In genomic region chr10:25144787-25145761, GRCm38 (mm10) we compare ENCODE assay signal across 10 mouse cellular contexts.
DNase-seq lines count a peak whose midpoint lies in the region; ATAC-seq and TF ChIP-seq lines count a peak whose summit lies in the region.
"Had no signal": no experiment of that assay in that cellular context is flagged by ENCODE, and none has a peak within 500 bp of the region (broad histone marks: within the 10 kb centered on the region; RNA-seq: fewer than 3 reads in every experiment).

No protein-coding gene starts in this region.

- no peak overlapping the region for H3K27ac ChIP-seq in embryonic facial prominence, embryonic 15.5 days (replicated peaks)
- no peak overlapping the region for H3K27ac ChIP-seq in embryonic facial prominence, embryonic 10.5 days (replicated peaks)
- H3K27ac ChIP-seq in liver, embryonic 11.5 days (ENCODE audit: low read depth, low read length), result no peak overlapping the region
- H3K27ac ChIP-seq in liver, postnatal 0 days (ENCODE audit: low read depth), result no peak overlapping the region
- no peak overlapping the region for H3K27ac ChIP-seq in neural tube, embryonic 13.5 days (replicated peaks)

- WGBS in embryonic facial prominence, embryonic 15.5 days, result 70% methylated on average over 18 of the region's 18 CpGs
- 85% methylated on average over 18 of the region's 18 CpGs for WGBS in embryonic facial prominence, embryonic 10.5 days
- 43% methylated on average over 18 of the region's 18 CpGs for WGBS in liver, embryonic 11.5 days
- WGBS in liver, postnatal 0 days (ENCODE audit: insufficient replicate concordance), result 54% methylated on average over 18 of the region's 18 CpGs
- WGBS in neural tube, embryonic 13.5 days, result 70% methylated on average over 18 of the region's 18 CpGs

- H3K4me2 ChIP-seq in embryonic facial prominence, embryonic 15.5 days (replicated peaks), result 0 out of 2 replicates have a peak overlapping the region, but pooled peaks have one; percentile 8
- peak overlapping the region; percentile 52 for H3K4me2 ChIP-seq in liver, embryonic 11.5 days
- H3K4me2 ChIP-seq in liver, postnatal 0 days (ENCODE audit: low read depth, low read length), result no peak overlapping the region; the same call in 1 of the 2 replicates
- H3K4me2 ChIP-seq in neural tube, embryonic 13.5 days, result peak overlapping the region; percentile 5; the same call in 1 of the 2 replicates

- DNase-seq in embryonic facial prominence, embryonic 10.5 days (ENCODE audit: low spot score), result no peak
- no peak for DNase-seq in liver, embryonic 11.5 days (ENCODE audit: low spot score)
- DNase-seq in liver, postnatal 0 days, result no peak
- DNase-seq in layer of hippocampus, adult 9-11 months, result peak; percentile 25
- DNase-seq in cerebellum, postnatal 36 days, result no peak
- DNase-seq in cerebellum, postnatal 10 days, result no peak
- DNase-seq: cerebellum, postnatal 14 days; lung, adult 18-20 months had no signal

- H3K9ac ChIP-seq in embryonic facial prominence, embryonic 15.5 days, result no peak overlapping the region
- no peak overlapping the region for H3K9ac ChIP-seq in liver, embryonic 11.5 days (ENCODE audit: low read depth, low read length)
- H3K9ac ChIP-seq in liver, postnatal 0 days (replicated peaks), result no peak overlapping the region
- H3K9ac ChIP-seq in neural tube, embryonic 13.5 days, result no peak overlapping the region

- H3K36me3 ChIP-seq in embryonic facial prominence, embryonic 15.5 days, result no peaks in the 10 kb centered on the region
- H3K36me3 ChIP-seq in embryonic facial prominence, embryonic 10.5 days (replicated peaks), result no peaks in the 10 kb centered on the region
- no peaks in the 10 kb centered on the region for H3K36me3 ChIP-seq in liver, embryonic 11.5 days (ENCODE audit: control insufficient read depth, insufficient read depth, low read length)
- H3K36me3 ChIP-seq in liver, postnatal 0 days (replicated peaks; ENCODE audit: insufficient read depth, low read length), result no peaks in the 10 kb centered on the region
- H3K36me3 ChIP-seq in neural tube, embryonic 13.5 days, result no peaks in the 10 kb centered on the region

- no peak for ATAC-seq in embryonic facial prominence, embryonic 15.5 days (ENCODE audit: insufficient number of reproducible peaks, low FRiP score, low TSS enrichment, low read depth)
- peak; percentile 66; the same call in 1 of the 2 replicates for ATAC-seq in liver, embryonic 11.5 days (replicated peaks; ENCODE audit: low FRiP score)
- ATAC-seq in liver, postnatal 0 days, result no peak
- ATAC-seq in neural tube, embryonic 13.5 days (ENCODE audit: low read depth), result peak; percentile 80; the same call in 1 of the 2 replicates

- no peaks in the 10 kb centered on the region for H3K9me3 ChIP-seq in embryonic facial prominence, embryonic 15.5 days (replicated peaks)
- H3K9me3 ChIP-seq in embryonic facial prominence, embryonic 10.5 days, result no peaks in the 10 kb centered on the region
- H3K9me3 ChIP-seq in liver, embryonic 11.5 days (ENCODE audit: control insufficient read depth, low read length), result no peaks in the 10 kb centered on the region
- H3K9me3 ChIP-seq in liver, postnatal 0 days (ENCODE audit: low read length), result no peaks in the 10 kb centered on the region
- no peaks in the 10 kb centered on the region for H3K9me3 ChIP-seq in neural tube, embryonic 13.5 days

- no peak overlapping the region for H3K4me3 ChIP-seq in embryonic facial prominence, embryonic 15.5 days (replicated peaks)
- no peak overlapping the region for H3K4me3 ChIP-seq in embryonic facial prominence, embryonic 10.5 days
- H3K4me3 ChIP-seq in liver, embryonic 11.5 days (ENCODE audit: low read depth, low read length), result peak overlapping the region; percentile 3; the same call in 1 of the 2 replicates
- H3K4me3 ChIP-seq in liver, postnatal 0 days (ENCODE audit: low read depth, low read length), result no peak overlapping the region
- H3K4me3 ChIP-seq in neural tube, embryonic 13.5 days, result no peak overlapping the region

- no peaks in the 10 kb centered on the region for H3K4me1 ChIP-seq in embryonic facial prominence, embryonic 15.5 days
- peaks cover 9% of the 10 kb centered on the region for H3K4me1 ChIP-seq in embryonic facial prominence, embryonic 10.5 days
- peaks cover 14% of the 10 kb centered on the region for H3K4me1 ChIP-seq in liver, embryonic 11.5 days (replicated peaks; ENCODE audit: control insufficient read depth, insufficient read depth, low read length)
- H3K4me1 ChIP-seq in liver, postnatal 0 days (ENCODE audit: insufficient read depth), result 0 out of 2 replicates have a peak, but pooled peaks cover 7% of the 10 kb centered on the region
- H3K4me1 ChIP-seq in neural tube, embryonic 13.5 days (replicated peaks), result peaks cover 9% of the 10 kb centered on the region; the same call in 1 of the 2 replicates

- TF ChIP-seq CTCF in liver, postnatal 0 days (IDR thresholded peaks at IDR 0.05; ENCODE audit: low read depth), result no peak

- TF ChIP-seq EP300 in liver, postnatal 0 days (IDR thresholded peaks at IDR 0.05; ENCODE audit: low read depth), result no peak

- H3K27me3 ChIP-seq in embryonic facial prominence, embryonic 15.5 days, result no peaks in the 10 kb centered on the region
- H3K27me3 ChIP-seq in embryonic facial prominence, embryonic 10.5 days (replicated peaks; ENCODE audit: low read depth, poor library complexity, severe bottlenecking), result no peaks in the 10 kb centered on the region
- H3K27me3 ChIP-seq in liver, embryonic 11.5 days (replicated peaks; ENCODE audit: control insufficient read depth, insufficient read depth, low read length), result no peaks in the 10 kb centered on the region
- H3K27me3 ChIP-seq in liver, postnatal 0 days (ENCODE audit: insufficient read depth, low read length), result no peaks in the 10 kb centered on the region
- no peaks in the 10 kb centered on the region for H3K27me3 ChIP-seq in neural tube, embryonic 13.5 days

Comparison
In these comparisons a context has a peak if more than half of its experiments do, and no peak if none do; other contexts are left out.
1. ATAC-seq: peak in liver, embryonic 11.5 days (single experiment) and neural tube, embryonic 13.5 days (single experiment); none in embryonic facial prominence, embryonic 15.5 days (single experiment) and liver, postnatal 0 days (single experiment).